Mouse (Mus musculus) G1E (cell line): ENCODE data around the gene Grik2.

Source experiments
- CTCF ChIP-seq: IDR thresholded peaks from 2 replicates; pipeline ENCODE4 v1.5.1; 2012; ENCODE audit warnings: low read depth, low read length, inconsistent platforms, mixed read lengths
- GATA1 ChIP-seq: IDR thresholded peaks from 2 replicates; pipeline ENCODE4 v1.6.1; 2012; ENCODE audit warnings: borderline replicate concordance, low read length, inconsistent platforms, mixed read lengths

GRCm38 (mm10) chr10:49794129-49794528 is 5.6 kb upstream of the Grik2 start:
- TF ChIP-seq GATA1 (no peak), CTCF (no peak)
